ENCODE assay signal across 8 mouse cellular contexts in genomic region chr9:37384284-37385182, GRCm38 (mm10). TPM values are rescaled to one million over a fixed set of nuclear protein-coding genes. Genes with fewer than 3 reads are reported as not detected.
A peak's percentile ranks its signal among the peaks of the same experiment; 100 is the strongest.
DNase-seq lines count a peak whose midpoint lies in the region; ATAC-seq and TF ChIP-seq lines count a peak whose summit lies in the region.

No protein-coding gene starts in this region.

- DNase-seq in left cerebral cortex, adult 18-20 months (ENCODE audit: low spot score in 2 of 2): peak; percentile 25 to 38
- no peak for DNase-seq in left cerebral cortex, adult 11 months (ENCODE audit: low spot score)
- DNase-seq in kidney, postnatal 14 days: peak; percentile 64
- peak; percentile 64 to 73 for DNase-seq in lung, postnatal 4 days
- DNase-seq in stomach, postnatal 0 days (ENCODE audit: low spot score): peak; percentile 68
- no peak for DNase-seq in cerebellum, adult 9-11 months

- peak; percentile 75 for ATAC-seq in common myeloid progenitor, adult 5-6 weeks (replicated peaks; ENCODE audit: low read depth, poor library complexity, severe bottlenecking)
- ATAC-seq in heart, embryonic 12.5 days (ENCODE audit: insufficient number of reproducible peaks, low FRiP score): peak; percentile 63
- ATAC-seq in stomach, postnatal 0 days (ENCODE audit: low FRiP score, low TSS enrichment): peak; percentile 75

- WGBS in heart, embryonic 12.5 days: 8% methylated on average over 54 of the region's 54 CpGs
- 7% methylated on average over 45 of the region's 54 CpGs for WGBS in stomach, postnatal 0 days

- H3K4me2 ChIP-seq in heart, embryonic 12.5 days: peak overlapping the region; percentile 88
- H3K4me2 ChIP-seq in stomach, postnatal 0 days (replicated peaks; ENCODE audit: low read depth): peak overlapping the region; percentile 75

- no peaks in the 10 kb centered on the region for H3K36me3 ChIP-seq in heart, embryonic 12.5 days
- H3K36me3 ChIP-seq in stomach, postnatal 0 days (ENCODE audit: control insufficient read depth, insufficient read depth, low read length): no peaks in the 10 kb centered on the region

- TF ChIP-seq CTCF in stomach, postnatal 0 days (IDR thresholded peaks at IDR 0.05; ENCODE audit: low read depth): peak; percentile 62

- peaks cover 3% of the 10 kb centered on the region; the same call in 1 of the 2 replicates for H3K4me1 ChIP-seq in heart, embryonic 12.5 days (replicated peaks)
- no peaks in the 10 kb centered on the region for H3K4me1 ChIP-seq in stomach, postnatal 0 days (replicated peaks; ENCODE audit: control insufficient read depth, insufficient read depth)

- no peak for TF ChIP-seq EP300 in stomach, postnatal 0 days (optimal IDR thresholded peaks at IDR 0.05)

- H3K4me3 ChIP-seq in heart, embryonic 12.5 days: peak overlapping the region; percentile 54
- peak overlapping the region; percentile 40 for H3K4me3 ChIP-seq in stomach, postnatal 0 days (ENCODE audit: low read depth, low read length)

- peaks cover 40% of the 10 kb centered on the region for H3K27me3 ChIP-seq in heart, embryonic 12.5 days (replicated peaks)
- no peaks in the 10 kb centered on the region for H3K27me3 ChIP-seq in stomach, postnatal 0 days (ENCODE audit: control insufficient read depth, insufficient read depth, low read length)

- H3K9ac ChIP-seq in heart, embryonic 12.5 days: peak overlapping the region; percentile 64
- peak overlapping the region; percentile 61 for H3K9ac ChIP-seq in stomach, postnatal 0 days (ENCODE audit: low read length)

- H3K27ac ChIP-seq in heart, embryonic 12.5 days (ENCODE audit: poor library complexity, severe bottlenecking): no peak overlapping the region
- no peak overlapping the region for H3K27ac ChIP-seq in stomach, postnatal 0 days (replicated peaks)

- H3K9me3 ChIP-seq in heart, embryonic 12.5 days (replicated peaks): no peaks in the 10 kb centered on the region
- H3K9me3 ChIP-seq in stomach, postnatal 0 days (ENCODE audit: control insufficient read depth, low read length): no peaks in the 10 kb centered on the region

RNA-seq across cellular contexts. Expression of gene Robo4, which starts 17.2 kb away (rescaled TPM):
- 1 to 10 TPM; 4.9 to 7.2 TPM for total RNA-seq in left cerebral cortex, adult 18-20 months (2021)
- total RNA-seq in common myeloid progenitor, adult 5-6 weeks (2017): 1.3 and 1.4 TPM in 2 replicates
- 4.6 and 6.2 TPM in 2 replicates for polyA plus RNA-seq in heart, embryonic 12.5 days (2016; fragmentation: Nextera tagmentation; extraction: Ambion mirVana)
- 4.4 and 5.2 TPM in 2 replicates for polyA plus RNA-seq in stomach, postnatal 0 days (2015; fragmentation: Nextera tagmentation; extraction: Ambion mirVana)

RNA-seq across cellular contexts. Expression of gene Hepacam, which starts 17.4 kb away (rescaled TPM):
- total RNA-seq in left cerebral cortex, adult 18-20 months (2021): 10 to 100 TPM; 45.4 to 47.9 TPM
- not detected in 2 replicates for total RNA-seq in common myeloid progenitor, adult 5-6 weeks (2017)
- 0.06 TPM in 1 of 2 replicates, not detected in the other for polyA plus RNA-seq in heart, embryonic 12.5 days (2016; fragmentation: Nextera tagmentation; extraction: Ambion mirVana)
- 0.08 and 0.10 TPM in 2 replicates for polyA plus RNA-seq in stomach, postnatal 0 days (2015; fragmentation: Nextera tagmentation; extraction: Ambion mirVana)

RNA-seq across cellular contexts. Expression of gene Ccdc15, which starts 36.3 kb away (rescaled TPM):
- 1 to 10 TPM; 2.0 to 2.2 TPM for total RNA-seq in left cerebral cortex, adult 18-20 months (2021)
- total RNA-seq in common myeloid progenitor, adult 5-6 weeks (2017): 18.6 and 24.2 TPM in 2 replicates
- polyA plus RNA-seq in heart, embryonic 12.5 days (2016; fragmentation: Nextera tagmentation; extraction: Ambion mirVana): 5.4 and 5.6 TPM in 2 replicates
- polyA plus RNA-seq in stomach, postnatal 0 days (2015; fragmentation: Nextera tagmentation; extraction: Ambion mirVana): 2.2 TPM in 2 replicates

RNA-seq across cellular contexts. Expression of gene Robo3, which starts 48.5 kb away (rescaled TPM):
- total RNA-seq in left cerebral cortex, adult 18-20 months (2021): 10 to 100 TPM; 12.7 to 21.8 TPM
- total RNA-seq in common myeloid progenitor, adult 5-6 weeks (2017): 3.8 and 4.1 TPM in 2 replicates
- 0.10 and 0.20 TPM in 2 replicates for polyA plus RNA-seq in heart, embryonic 12.5 days (2016; fragmentation: Nextera tagmentation; extraction: Ambion mirVana)
- 0.02 and 0.11 TPM in 2 replicates for polyA plus RNA-seq in stomach, postnatal 0 days (2015; fragmentation: Nextera tagmentation; extraction: Ambion mirVana)

Comparison
In these comparisons a context has a peak if more than half of its experiments do, and no peak if none do; other contexts are left out.
1. DNase-seq: peak in left cerebral cortex, adult 18-20 months (2 of 2), kidney, postnatal 14 days (single experiment), lung, postnatal 4 days (2 of 2) and stomach, postnatal 0 days (single experiment); none in left cerebral cortex, adult 11 months (single experiment) and cerebellum, adult 9-11 months (single experiment).
2. RNA of gene Hepacam, which starts 17.4 kb away (total RNA-seq): 45.4 to 47.9 TPM in left cerebral cortex, adult 18-20 months; not detected in common myeloid progenitor, adult 5-6 weeks; every median in the first group is over 10 times any median in the second.
3. Peak in every context shown above with its lines, with median percentiles within 50 percentile points of each other: ATAC-seq.